Mouse (Mus musculus) B cell, adult (primary cell): ENCODE data around the gene Gabrr2. TPM values are rescaled to one million over a fixed set of nuclear protein-coding genes. Genes with fewer than 3 reads are reported as not detected.

Source experiments
- total RNA-seq: library from RNA; stranded (reverse); gene quantifications from 4 replicates; pipeline ENCODE4 v1.2.4, GENCODE M21; 2023; ENCODE audit not compliant: inconsistent age

Gene Gabrr2
- 0.36 to 0.93 TPM in 2 of 4 replicates, not detected in the others for total RNA-seq

GRCm38 (mm10) chr4:33062981-33063380 is at the start of gene Gabrr2:
Gabrr2 (plus strand) TSS chr4:33062999.

GRCm38 (mm10) chr4:33031195-33031960 is 31.4 kb upstream of the Gabrr2 start, which contains the start of gene Ube2j1:
Ube2j1 (plus strand) TSS chr4:33031416.

GRCm38 (mm10) chr4:33132221-33132620 is 69.4 kb downstream of the Gabrr2 start, which contains the start of gene Gabrr1:
Gabrr1 (plus strand) TSS chr4:33132521.

Other genes starting within 250 kb of the Gabrr2 start
- gene Ankrd6, start 112.2 kb upstream of the Gabrr2 start, total RNA-seq: 0.72 to 1.3 TPM (median 1.1 TPM) in 4 replicates
- gene Rragd, start 80.0 kb upstream of the Gabrr2 start, total RNA-seq: 2.9 to 3.7 TPM (median 3.5 TPM) in 4 replicates
- 95.1 to 108 TPM (median 101 TPM) in 4 replicates for gene Ube2j1, start 31.6 kb upstream of the Gabrr2 start, total RNA-seq
- gene Gabrr1, start 69.5 kb downstream of the Gabrr2 start, total RNA-seq: not detected in 4 replicates
- gene Pm20d2, start 126.7 kb downstream of the Gabrr2 start, total RNA-seq: not detected in 4 replicates
- gene Srsf12, start 146.0 kb downstream of the Gabrr2 start, total RNA-seq: 0.18 to 0.27 TPM in 2 of 4 replicates, not detected in the others
- gene Pnrc1, start 227.2 kb downstream of the Gabrr2 start, total RNA-seq: 667 to 706 TPM (median 678 TPM) in 4 replicates
- 36.0 to 44.8 TPM (median 39.0 TPM) in 4 replicates for gene Rngtt, start 247.3 kb downstream of the Gabrr2 start, total RNA-seq